Mouse (Mus musculus) lung, adult 2 months (tissue): ENCODE results near the gene Cyp3a13.

Experiments
- CTCF ChIP-seq: fragments of 200-500 bp; IDR thresholded peaks from 2 replicates; pipeline ENCODE4 v1.5.1; 2011; ENCODE audit warnings: mild to moderate bottlenecking, low read length, control low read depth; ENCODE audit not compliant: insufficient read depth
- POLR2A ChIP-seq: fragments of 200-500 bp; IDR thresholded peaks from 2 replicates; pipeline ENCODE4 v1.6.1; 2011; ENCODE audit warnings: low read depth, mild to moderate bottlenecking, control low read depth, low read length, borderline replicate concordance; ENCODE audit errors: extremely low read depth

- TF ChIP-seq POLR2A (no peak), CTCF (no peak)
Observed at GRCm38 (mm10) chr5:137915550-137915949, 5.9 kb downstream of the Cyp3a13 start.
